Mouse (Mus musculus) olfactory bulb, adult 2 months (tissue): Measurements from ENCODE around the gene Wdcp.

Source experiments
- CTCF ChIP-seq: fragments of 200-500 bp; IDR thresholded peaks from 2 replicates; pipeline ENCODE4 v1.5.1; 2012; ENCODE audit warnings: low read depth, mild to moderate bottlenecking, low read length, moderate library complexity; ENCODE audit not compliant: insufficient read depth
- POLR2A ChIP-seq: fragments of 200-500 bp; IDR thresholded peaks from 2 replicates; pipeline ENCODE4 v1.6.1; 2012; ENCODE audit warnings: mild to moderate bottlenecking, low read depth, low read length, moderate library complexity; ENCODE audit not compliant: insufficient read depth

DNA sequence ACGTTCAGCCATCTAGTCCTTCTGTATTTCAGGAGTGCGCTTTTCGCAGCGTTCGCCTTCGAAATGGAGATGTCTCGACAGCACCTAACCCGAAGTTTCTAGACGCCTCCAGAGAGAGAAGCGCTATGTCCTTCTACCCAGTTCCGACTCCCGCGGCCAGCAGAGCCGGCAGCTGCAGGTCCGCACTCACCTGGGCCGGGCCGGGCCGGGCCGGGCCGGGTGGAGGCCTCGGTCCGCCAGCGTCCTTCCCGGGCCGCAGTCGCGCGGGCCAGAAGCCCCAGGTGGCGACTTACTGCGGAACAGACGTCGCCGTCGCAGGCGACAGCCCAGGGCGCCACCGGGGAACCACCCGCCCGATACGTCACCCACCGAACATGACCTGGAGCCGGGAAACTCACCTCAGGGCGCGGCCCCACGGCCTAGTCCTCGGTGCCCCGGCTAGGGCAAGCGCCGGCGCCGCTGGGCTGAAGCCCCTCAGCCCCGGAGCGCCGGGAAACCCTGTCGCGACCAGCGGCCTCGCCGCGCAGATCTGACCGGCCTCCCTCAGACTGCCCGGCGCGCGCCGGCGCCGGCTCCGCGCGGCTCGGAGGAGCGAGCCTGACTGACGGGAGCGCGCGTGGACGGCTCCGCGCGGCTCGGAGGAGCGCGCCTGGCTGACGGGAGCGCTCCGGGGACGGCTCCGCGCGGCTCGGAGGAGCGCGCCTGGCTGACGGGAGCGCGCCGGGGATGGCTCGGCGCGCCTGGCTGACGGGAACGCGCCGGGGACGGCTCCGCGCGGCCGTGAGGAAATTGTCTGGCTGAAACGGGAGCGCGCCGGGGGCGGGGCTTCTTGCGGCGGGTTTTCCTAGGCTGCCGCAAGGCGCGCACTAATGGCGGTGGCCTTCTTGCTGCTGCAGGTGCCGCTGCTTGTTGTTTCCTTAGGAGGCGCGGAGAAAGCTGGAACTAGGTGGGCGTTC, 64.1 kb downstream of the Wdcp start, which contains the start of gene Ubxn2a:
- TF ChIP-seq CTCF (no peak), POLR2A (peak; percentile 81; the same call in 1 of the 2 replicates)
